Mouse (Mus musculus): ENCODE measurements around the gene Cacna1a.

Cacna1a gene

GRCm38 (mm10) chr8:84686191-84687002 is 298.2 kb downstream of the Cacna1a start, which contains the start of gene Trmt1:
Trmt1 (plus strand) TSS chr8:84686307.
- intact Hi-C loops (cut with DNase I): no loop called here

- intact Hi-C loops (cut with DNase I): no loop called here
Observed at GRCm38 (mm10) chr8:84687003-84687704, 298.9 kb downstream of the Cacna1a start.

- intact Hi-C loops (cut with DNase I): no loop called here
Observed at GRCm38 (mm10) chr8:84687705-84688100, 299.5 kb downstream of the Cacna1a start, which contains the start of gene Nacc1. Nacc1 (minus strand) TSS chr8:84687862.

- intact Hi-C loops (cut with DNase I): no loop called here
Observed at GRCm38 (mm10) chr8:84689091-84689915, 301.1 kb downstream of the Cacna1a start.

All from adrenal gland (tissue).